Mouse (Mus musculus) cerebellum, adult 2 months (tissue): ENCODE measurements around the gene Dcaf11. TPM values are rescaled to one million over a fixed set of nuclear protein-coding genes. Genes with fewer than 3 reads are reported as not detected.
A peak's percentile ranks its signal among the peaks of the same experiment; 100 is the strongest.

Experiments
- DNase-seq, 2 experiments: peaks; one replicate each; pipeline ENCODE4 v3.0.0; 2021
- H3K27ac ChIP-seq: fragments of 200-500 bp; 2 replicates; pipeline ENCODE4 v1.5.1; 2012; ENCODE audit warnings: low read length, control low read depth, inconsistent platforms; ENCODE audit not compliant: insufficient read depth
- H3K27me3 ChIP-seq: fragments of 200-500 bp; 2 replicates; pipeline ENCODE4 v1.6.1; 2012; ENCODE audit warnings: inconsistent platforms, mild to moderate bottlenecking, low read length, moderate library complexity; ENCODE audit not compliant: control insufficient read depth, insufficient read depth
- H3K4me1 ChIP-seq: fragments of 200-500 bp; 2 replicates; pipeline ENCODE4 v1.6.1; 2011; ENCODE audit warnings: low read length; ENCODE audit not compliant: control insufficient read depth, insufficient read depth
- H3K4me3 ChIP-seq: fragments of 200-500 bp; replicated peaks from 2 replicates; pipeline ENCODE3; 2011; ENCODE audit warnings: mild to moderate bottlenecking, low read depth, low read length, control low read depth; ENCODE audit not compliant: insufficient read depth
- CTCF ChIP-seq: fragments of 200-500 bp; IDR thresholded peaks from 2 replicates; pipeline ENCODE4 v1.5.1; 2011; ENCODE audit warnings: low read depth, mild to moderate bottlenecking, control low read depth, low read length, moderate library complexity, borderline replicate concordance; ENCODE audit not compliant: insufficient read depth
- POLR2A ChIP-seq: fragments of 200-500 bp; IDR thresholded peaks from 2 replicates; pipeline ENCODE4 v1.6.1; 2011; ENCODE audit warnings: low read length, control low read depth, borderline replicate concordance; ENCODE audit not compliant: insufficient read depth
- WGBS: fragments of 180-500 bp; shearing (Covaris S2); methylation state at CpG from one replicate; pipeline ENCODE4 v1.1.7; 2018; 5-methylcytosine and 5-hydroxymethylcytosine counted together
- polyA plus RNA-seq: library from polyadenylated mRNA; depleted of rRNA; stranded (reverse); fragments of >200 nt; gene quantifications from 2 replicates; pipeline ENCODE4 v1.2.3, GENCODE M21; 2012

Gene Dcaf11
- polyA plus RNA-seq, 1 experiment, result 115 TPM

- DNase-seq, result no peak
- no peak overlapping the region for H3K4me3 ChIP-seq
- TF ChIP-seq CTCF, result no peak
- no peak for TF ChIP-seq POLR2A
- H3K27me3 ChIP-seq, result no peaks in the 10 kb centered on the region
- H3K27ac ChIP-seq, result no peak overlapping the region
- 84% methylated on average over 11 of the region's 11 CpGs for WGBS
- peaks cover 3% of the 10 kb centered on the region; the same call in 1 of the 2 replicates for H3K4me1 ChIP-seq
These were observed 30.1 kb downstream of the Dcaf11 start for GRCm38 (mm10) chr14:55589771-55590448.

GRCm38 (mm10) chr14:55590748-55591330 lies 31.0 kb downstream of the Dcaf11 start, which contains the start of gene Psme2:
Gene Psme2 (minus strand): TSS chr14:55591113.
- TF ChIP-seq CTCF (no peak), POLR2A (no peak)
- under 1% methylated on average over 21 of the region's 22 CpGs for WGBS
- peak within 1 kb of the TSS; percentile 70 for H3K27ac ChIP-seq
- peak; percentile 82 to 87 for DNase-seq
- no peaks in the 10 kb centered on the region for H3K27me3 ChIP-seq
- H3K4me1 ChIP-seq, result no peaks in the 10 kb centered on the region
- peak within 1 kb of the TSS; percentile 89 for H3K4me3 ChIP-seq

GRCm38 (mm10) chr14:55591331-55591891 lies 31.6 kb downstream of the Dcaf11 start, which contains the start of gene Rnf31:
Gene Rnf31 (plus strand): TSS chr14:55591708.
- no peaks in the 10 kb centered on the region for H3K4me1 ChIP-seq
- TF ChIP-seq POLR2A (peak; percentile 72), CTCF (no peak)
- peak within 1 kb of the TSS; percentile 70 for H3K27ac ChIP-seq
- H3K4me3 ChIP-seq, result peak within 1 kb of the TSS; percentile 89
- peak; percentile 92 to 96 for DNase-seq
- no peaks in the 10 kb centered on the region for H3K27me3 ChIP-seq
- under 1% methylated on average over 33 of the region's 33 CpGs for WGBS

- H3K27ac ChIP-seq, result no peak overlapping the region
- H3K4me3 ChIP-seq, result peak overlapping the region; percentile 89
- TF ChIP-seq POLR2A (no peak), CTCF (no peak)
- H3K4me1 ChIP-seq, result no peaks in the 10 kb centered on the region
- 2% methylated on average over 16 of the region's 16 CpGs for WGBS
- H3K27me3 ChIP-seq, result no peaks in the 10 kb centered on the region
- DNase-seq, result peak; percentile 37 to 42
These were observed 32.4 kb downstream of the Dcaf11 start for GRCm38 (mm10) chr14:55592226-55592625.

GRCm38 (mm10) chr14:55596036-55596690 lies 36.4 kb downstream of the Dcaf11 start:
- no peak for DNase-seq
- 39% methylated on average over 13 of the region's 13 CpGs for WGBS

GRCm38 (mm10) chr14:55598521-55599390 lies 39.0 kb downstream of the Dcaf11 start:
- WGBS, result 88% methylated on average over 21 of the region's 21 CpGs
- TF ChIP-seq CTCF, result no peak
- TF ChIP-seq POLR2A, result no peak
- Histone ChIP-seq H3K4me3 (no peak overlapping the region), H3K4me1 (0 out of 2 replicates have a peak, but pooled peaks cover 3% of the 10 kb centered on the region), H3K27me3 (no peaks in the 10 kb centered on the region), H3K27ac (no peak overlapping the region)
- no peak for DNase-seq

More at GRCm38 (mm10) chr14:55596036-55596690, 36.4 kb downstream of the Dcaf11 start:
- Histone ChIP-seq H3K27ac (no peak overlapping the region), H3K4me1 (no peaks in the 10 kb centered on the region), H3K27me3 (no peaks in the 10 kb centered on the region), H3K4me3 (no peak overlapping the region)
- TF ChIP-seq CTCF, result no peak
- no peak for TF ChIP-seq POLR2A

GRCm38 (mm10) chr14:55603271-55603632 lies 43.4 kb downstream of the Dcaf11 start, which contains the start of gene Irf9:
Gene Irf9 (plus strand): TSS chr14:55603571.
- WGBS, result 85% methylated on average over 7 of the region's 7 CpGs
- peak within 1 kb of the TSS; percentile 55 for H3K4me3 ChIP-seq
- no peaks in the 10 kb centered on the region for H3K27me3 ChIP-seq
- no peak for TF ChIP-seq POLR2A
- no peak for TF ChIP-seq CTCF
- H3K27ac ChIP-seq, result 0 out of 2 replicates have a peak within 1 kb of the TSS, but pooled peaks have one; percentile 5
- DNase-seq, result no peak
- H3K4me1 ChIP-seq, result peaks cover 4% of the 10 kb centered on the region; the same call in 1 of the 2 replicates
